Mouse (Mus musculus) gastrocnemius, postnatal 10 days (tissue): ENCODE results near the gene Ttll4. TPM values are rescaled to one million over a fixed set of nuclear protein-coding genes. Genes with fewer than 3 reads are reported as not detected.

Experiments
- DNase-seq: peaks from one replicate; pipeline ENCODE4 v3.0.0; 2021; ENCODE audit warnings: mixed read lengths
- long read RNA-seq, 2 experiments: library from polyadenylated mRNA; stranded (forward); transcript quantifications; one replicate each; pipeline ENCODE4 v2.0.0; 2021
- total RNA-seq, 2 experiments: library from RNA; stranded (reverse); gene quantifications; 2 replicates each; pipeline ENCODE4 v1.2.3; 2021

Ttll4 gene
- total RNA-seq = 10 to 100 TPM; 10.4 to 15.3 TPM
- long read RNA-seq, experiment 1, full-length matches to known transcripts = 5 of 9 reads
- long read RNA-seq, experiment 1, partial matches to known transcripts = 0 of 9 reads
- long read RNA-seq, experiment 1, other reads (novel, unspliced or antisense) = 4 of 9 reads
- long read RNA-seq, experiment 2, full-length matches to known transcripts = 2 of 6 reads
- long read RNA-seq, experiment 2, partial matches to known transcripts = 2 of 6 reads
- long read RNA-seq, experiment 2, other reads (novel, unspliced or antisense) = 2 of 6 reads

DNA sequence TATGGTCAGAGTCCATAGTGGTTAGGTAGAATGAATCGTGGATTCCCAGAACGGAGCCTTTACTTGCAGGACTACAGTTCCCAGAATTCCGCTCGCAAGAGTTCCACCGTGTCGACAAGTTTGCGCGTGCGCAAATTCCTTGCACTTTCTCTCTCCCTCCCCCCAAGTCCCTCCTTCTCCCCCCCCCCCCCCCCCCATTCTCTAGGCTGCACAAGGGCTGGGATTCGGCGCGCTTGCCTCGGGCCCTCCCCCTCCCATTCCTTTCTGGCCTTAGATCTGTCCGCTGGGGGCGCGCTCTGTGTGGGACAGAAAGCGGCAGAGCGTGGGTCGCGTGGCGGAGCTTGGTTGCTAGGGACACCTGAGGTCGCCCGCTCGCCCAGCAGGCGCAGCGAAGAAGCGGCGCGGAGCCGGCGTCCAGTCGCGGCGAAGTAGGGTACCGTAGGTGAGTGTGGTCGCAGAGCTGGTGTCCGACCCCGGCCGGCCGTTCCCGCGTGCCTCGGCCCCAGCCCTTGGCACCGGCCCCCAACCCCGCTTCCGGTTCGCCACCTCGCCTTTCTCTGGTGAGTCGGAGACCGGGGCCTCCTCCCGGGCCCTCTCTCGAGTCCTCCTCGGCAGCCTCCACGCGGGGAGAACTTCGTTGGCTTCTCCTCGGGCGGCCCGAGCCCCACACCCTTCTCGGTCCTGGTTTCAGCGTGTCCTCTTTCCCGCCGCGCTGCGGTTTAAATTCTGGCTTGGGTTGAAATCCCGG lies at the start of gene Ttll4:
Gene Ttll4 (plus strand): TSS at position 298 of the 748 bp plus-strand sequence.
- peak; percentile 90 for DNase-seq

DNA sequence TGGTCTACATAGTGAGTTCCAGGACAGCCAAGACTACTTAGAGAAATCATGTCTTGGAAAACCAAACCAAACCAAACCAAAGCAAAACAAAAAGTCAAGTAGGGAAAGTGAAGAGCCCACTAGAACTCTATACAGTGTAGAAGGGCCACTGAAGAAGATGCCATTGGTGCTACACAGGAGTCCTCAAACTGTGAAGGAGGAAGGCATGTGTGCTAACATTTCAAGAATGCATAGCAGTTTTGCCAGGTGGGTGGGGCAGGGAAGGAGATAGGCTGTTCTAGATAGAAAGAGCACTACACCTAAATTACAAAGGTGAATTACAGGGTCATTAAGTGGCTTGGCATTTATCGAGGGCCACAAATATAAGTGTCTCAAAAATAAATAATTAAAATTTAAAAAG lies 37.4 kb upstream of the Ttll4 start:
- no peak for DNase-seq

DNA sequence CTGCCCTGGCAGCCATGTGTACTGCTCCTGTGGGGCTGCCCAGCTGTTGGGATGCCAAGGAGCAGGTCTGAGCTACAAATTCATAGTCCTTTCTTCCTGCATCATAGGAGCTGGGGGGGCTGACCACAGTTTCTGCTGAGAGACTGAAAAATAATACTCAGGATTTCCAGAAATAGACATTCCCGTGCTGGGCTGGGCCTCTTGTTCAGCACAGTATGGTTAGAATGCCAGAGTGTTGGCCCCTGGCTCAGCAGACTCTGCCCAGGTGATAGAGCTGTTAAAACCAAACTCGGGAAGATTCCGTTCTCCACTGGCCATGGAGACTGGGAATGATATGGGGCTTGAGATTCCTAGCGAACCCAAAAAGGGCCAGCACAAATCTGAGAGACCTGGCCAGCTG lies 35.5 kb upstream of the Ttll4 start:
- no peak for DNase-seq

DNA sequence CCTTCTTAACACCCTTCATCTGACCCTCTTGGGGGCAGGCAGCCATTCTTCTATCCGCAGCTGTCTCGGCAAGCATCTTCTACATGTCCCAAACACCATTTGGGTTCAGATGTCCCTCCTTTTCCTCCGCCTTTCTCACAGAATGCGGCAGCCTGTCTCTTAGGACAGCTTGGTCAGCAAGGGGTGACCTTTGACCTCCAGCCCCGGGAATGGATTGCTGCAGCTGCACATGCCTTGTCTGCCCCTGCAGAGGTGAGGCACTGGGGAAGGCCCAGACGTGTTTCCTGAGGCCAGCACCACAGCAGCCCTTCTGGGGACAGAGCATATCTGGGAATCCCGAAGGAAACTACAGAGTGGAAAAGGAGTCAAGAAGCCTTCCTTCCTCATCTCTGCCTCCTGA lies 33.5 kb upstream of the Ttll4 start:
- no peak for DNase-seq

DNA sequence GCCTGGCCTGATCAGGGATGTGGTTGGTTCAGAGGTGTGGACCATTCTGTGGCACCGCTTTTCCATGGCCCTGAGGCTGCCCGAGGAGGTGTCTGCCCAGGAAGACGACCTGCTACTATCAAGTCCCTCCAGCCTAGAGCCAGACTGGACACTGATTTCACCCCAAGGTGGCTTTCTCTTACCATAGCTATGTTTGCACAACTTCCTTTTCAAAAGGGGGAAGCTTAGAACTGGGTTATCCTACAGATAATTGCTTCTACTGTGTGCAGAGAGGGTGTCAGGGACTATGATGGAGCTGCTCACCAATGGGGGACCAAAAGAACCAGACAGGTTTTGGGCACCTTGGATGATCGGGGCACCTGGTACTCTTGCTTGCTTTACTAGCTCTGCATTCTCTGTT lies 28.8 kb upstream of the Ttll4 start:
- no peak for DNase-seq

DNA sequence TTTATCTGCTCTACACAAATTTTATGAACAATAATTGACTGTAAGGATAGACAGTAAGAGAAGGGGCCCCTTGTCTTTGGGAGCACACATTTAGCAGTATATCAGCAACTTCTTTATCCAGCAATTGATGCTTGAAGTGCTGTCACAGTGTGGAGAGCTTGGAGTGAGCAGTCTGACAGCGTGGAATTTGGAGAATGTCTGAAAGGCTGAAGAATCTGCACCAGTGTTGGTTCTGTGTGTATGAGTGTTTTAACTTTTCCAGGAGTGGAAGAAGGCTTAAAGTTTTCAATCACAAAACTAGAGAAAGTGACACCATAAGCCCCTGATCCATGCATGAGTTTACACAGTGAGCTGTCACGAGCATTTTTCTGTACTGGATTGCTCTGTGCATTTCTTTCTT lies 18.0 kb upstream of the Ttll4 start:
- DNase-seq = no peak

DNA sequence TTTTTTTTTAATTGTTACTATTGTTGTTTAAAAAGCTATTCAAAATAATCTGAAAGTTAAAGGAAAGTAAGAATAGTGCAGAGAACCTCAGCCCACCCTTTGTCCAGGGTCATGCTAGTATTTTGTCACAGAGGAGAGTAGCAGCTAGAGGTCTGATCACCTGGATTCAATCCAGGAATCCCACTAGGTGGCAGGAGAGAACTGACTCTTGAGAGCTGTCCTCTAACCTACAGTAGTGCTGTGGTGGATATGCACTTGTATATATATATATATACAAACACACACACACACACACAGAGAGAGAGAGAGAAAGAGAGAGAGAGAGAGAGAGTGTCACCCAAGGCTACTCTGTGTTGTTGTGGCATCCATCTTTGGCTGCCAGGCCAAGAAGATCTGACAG lies 17.6 kb upstream of the Ttll4 start:
- no peak for DNase-seq

DNA sequence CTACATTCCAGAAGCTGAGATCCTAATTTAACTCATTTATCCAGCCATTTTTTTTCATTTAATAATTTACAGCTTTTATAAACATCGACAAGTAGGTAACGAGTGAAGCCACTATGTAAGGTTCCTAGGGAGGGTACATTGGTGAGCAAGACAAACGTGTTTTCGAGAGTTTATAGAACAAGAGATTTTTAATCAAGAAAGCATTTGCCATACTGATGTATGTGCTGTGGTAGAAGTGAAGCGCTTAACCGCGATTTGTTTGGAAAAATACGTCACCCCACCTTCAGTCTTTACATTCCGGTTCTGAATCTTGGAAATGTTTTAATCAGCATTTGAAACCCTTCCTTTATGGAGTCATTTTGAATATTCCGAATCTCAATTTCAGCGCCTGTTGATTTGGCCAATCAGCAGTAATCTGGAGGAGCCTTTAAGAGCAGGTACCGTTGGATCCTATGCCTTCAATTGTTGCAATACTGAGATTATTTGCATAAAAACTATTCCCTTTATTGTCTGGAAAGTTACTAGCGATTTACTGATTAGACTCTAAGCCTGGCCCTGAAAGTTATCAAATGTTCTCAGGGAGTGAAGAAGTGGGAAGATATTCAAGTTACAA lies 814 bp downstream of the Ttll4 start:
- DNase-seq = no peak

DNA sequence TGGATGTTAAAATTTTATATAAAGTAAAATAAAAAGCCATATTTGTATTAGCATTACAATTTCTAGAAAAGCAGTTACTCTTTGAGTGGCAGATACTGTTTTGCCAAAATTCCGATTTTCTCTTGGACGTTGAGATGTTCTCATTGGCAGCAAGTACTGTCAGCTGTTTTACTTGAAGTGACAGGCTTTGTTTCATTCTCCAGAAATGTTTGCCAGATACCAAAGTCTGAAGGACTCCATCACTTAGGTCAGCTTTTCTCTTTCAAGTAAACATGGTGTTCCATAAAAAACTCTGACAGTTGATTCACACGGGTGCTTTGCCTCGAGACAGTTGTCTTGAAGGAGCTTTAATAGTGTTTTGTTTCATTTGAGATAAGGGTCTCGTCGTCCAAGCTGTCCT lies 3.6 kb downstream of the Ttll4 start:
- no peak for DNase-seq

DNA sequence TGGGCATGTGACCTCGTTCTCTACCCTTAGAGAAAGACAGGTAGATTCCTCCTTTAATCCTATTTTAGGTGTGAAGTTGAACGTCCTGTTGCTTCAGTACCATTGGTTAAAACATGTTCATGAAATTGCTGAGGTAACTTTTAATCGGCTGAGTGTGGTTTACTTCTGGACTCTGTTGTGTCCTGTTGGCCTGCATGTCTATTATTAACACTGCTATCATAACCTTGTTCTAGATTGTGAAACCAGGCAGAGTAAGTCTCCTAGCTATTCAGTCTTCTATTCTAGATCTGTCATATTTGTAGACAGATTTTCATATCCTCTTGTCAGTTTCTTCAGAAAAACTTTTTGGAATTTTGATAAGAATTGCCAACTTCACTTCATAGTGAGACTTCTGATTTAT lies 6.8 kb downstream of the Ttll4 start:
- no peak for DNase-seq

DNA sequence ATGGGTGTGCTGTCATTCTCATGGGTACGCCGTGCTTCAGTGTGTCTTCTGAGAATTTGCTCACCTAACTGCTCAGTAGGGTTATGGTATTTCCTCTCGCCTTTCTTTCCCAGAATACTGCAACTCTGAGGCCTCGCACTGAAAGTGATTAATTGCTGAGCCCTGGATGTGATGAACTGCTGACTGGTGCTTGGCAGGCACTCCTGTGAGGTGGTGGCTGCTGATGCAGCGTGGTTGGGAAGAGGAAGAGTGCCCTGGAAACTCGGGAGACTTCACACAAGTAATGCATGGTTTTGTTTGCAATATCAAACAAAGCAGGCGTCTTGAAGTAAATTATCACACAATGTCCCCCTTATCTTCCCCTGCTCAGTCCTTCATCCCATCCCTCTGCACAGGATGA lies 11.2 kb downstream of the Ttll4 start:
- DNase-seq = no peak

DNA sequence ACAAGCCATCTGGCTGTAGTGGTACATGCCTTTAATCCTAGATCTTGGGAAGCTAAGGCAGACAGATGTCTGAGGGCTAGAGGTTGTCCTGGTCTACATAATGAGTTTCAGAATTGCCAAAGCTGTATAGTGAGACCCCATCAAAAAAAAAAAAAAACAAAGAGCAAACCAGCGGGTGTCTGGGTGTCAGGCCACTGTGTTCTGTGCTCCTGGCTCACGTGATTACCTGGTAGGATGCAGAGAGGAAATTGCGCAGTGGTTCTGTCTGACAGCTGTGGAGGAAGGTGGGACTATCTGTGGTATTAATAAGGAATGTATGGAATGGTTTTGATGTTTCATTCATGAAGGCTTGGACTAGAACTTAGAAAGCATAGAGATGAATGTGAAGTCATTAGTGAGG lies 15.3 kb downstream of the Ttll4 start:
- no peak for DNase-seq

DNA sequence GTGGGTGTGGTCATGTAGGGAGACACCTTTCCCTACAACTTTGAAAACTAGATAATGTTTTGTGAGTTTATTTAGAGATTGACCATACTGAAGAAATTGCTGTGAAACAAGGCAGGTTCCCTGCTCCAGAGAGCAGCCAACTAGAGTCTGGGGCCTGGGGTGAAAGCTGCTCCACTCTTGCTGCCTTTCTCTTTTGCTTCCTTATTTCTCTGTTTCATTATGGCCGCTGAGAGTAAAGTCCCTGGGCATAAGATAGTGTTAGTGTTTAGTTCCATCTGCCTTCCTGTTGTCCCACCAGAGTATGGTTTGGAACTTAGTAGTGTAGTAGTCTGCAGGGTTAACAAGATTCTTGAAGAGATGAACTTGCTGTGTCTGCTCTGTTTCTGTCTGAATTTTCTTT lies 16.3 kb downstream of the Ttll4 start:
- no peak for DNase-seq

DNA sequence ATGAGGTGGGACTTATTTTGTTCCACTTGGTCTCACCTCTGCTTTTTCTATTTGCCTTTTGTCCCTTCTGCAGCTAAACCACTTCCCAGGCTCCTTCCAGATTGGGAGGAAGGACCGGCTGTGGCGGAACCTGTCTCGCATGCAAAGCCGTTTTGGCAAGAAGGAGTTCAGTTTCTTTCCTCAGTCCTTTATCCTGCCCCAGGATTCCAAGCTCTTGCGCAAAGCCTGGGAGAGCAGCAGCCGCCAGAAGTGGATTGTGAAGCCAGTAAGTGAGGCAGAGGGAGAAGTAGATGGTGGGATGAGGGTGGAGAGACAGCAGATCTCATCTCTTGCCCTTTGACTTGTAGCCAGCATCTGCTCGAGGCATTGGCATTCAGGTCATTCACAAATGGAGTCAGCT lies 25.6 kb downstream of the Ttll4 start:
- no peak for DNase-seq

DNA sequence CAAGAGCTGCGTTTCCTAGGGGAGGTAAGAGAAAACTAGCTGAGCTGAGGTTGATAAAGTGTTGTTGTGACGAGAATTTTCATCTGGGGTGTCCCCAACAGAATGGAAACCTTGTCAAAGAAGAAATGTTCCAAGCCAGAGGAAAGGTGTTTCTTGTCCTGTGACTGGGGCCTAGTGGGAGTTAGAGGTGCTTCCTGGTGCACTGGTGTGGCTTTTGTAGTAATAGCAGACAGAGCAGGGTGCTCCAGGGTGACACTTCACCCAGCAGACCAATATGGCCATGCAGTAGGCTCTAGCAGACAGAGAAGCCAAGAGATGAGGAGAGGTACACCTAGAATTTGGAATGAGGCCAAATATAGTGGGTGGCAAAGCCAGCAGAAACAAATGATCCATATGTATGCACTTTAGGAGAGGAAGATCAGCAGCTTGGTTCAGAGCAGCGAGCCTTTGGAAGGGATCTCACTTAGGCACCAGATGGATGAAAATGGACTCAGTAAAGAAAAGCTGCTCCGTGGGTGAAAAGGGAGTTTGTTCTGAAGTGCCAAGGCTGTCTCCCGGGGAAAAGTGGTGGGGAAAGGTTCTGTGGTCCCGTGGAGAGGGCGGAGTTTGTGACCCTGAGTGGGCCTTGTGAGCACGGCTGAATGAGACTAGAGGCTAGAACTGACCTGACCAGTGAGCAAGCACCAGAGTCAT lies 32.5 kb downstream of the Ttll4 start:
- DNase-seq = no peak

DNA sequence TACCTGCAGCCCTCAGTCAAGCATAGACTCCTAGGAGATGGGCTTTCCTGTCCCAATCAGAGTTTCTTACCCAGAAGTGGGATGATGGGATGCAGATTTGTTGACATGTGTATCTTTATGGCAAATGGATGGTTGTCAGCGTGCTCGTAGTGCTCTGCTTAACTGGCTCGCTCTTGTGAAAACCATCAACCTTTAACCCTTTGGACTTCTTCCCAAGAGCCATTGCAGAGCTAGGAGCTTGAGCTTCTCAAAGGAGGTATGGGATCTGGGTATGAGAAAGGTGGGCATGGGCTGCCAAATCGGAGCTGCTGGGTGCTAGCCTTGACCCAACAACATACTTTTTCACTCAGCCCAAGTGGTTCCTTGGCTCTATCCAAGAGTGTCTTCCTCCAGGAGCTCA lies 34.3 kb downstream of the Ttll4 start:
- no peak for DNase-seq

DNA sequence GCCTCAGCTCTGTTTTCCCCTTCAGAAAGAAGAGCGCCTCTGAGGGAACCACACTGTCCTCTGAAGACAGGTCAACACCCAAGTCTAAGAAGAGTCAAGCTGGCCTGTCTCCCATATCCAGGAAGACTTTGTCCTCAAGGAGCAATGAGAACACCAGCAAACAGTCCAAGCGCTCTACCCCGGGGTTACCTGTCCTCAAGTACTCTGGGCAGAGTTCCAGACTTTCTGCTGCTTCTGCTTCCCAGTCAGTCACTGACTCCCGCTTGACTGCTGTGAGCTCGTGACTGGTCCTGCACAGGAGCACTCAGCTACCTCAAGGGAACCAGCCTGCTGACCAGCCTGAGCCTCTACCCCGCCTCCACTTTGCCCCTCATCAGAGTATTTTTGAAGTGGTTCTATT lies 35.9 kb downstream of the Ttll4 start:
- DNase-seq = no peak

DNA sequence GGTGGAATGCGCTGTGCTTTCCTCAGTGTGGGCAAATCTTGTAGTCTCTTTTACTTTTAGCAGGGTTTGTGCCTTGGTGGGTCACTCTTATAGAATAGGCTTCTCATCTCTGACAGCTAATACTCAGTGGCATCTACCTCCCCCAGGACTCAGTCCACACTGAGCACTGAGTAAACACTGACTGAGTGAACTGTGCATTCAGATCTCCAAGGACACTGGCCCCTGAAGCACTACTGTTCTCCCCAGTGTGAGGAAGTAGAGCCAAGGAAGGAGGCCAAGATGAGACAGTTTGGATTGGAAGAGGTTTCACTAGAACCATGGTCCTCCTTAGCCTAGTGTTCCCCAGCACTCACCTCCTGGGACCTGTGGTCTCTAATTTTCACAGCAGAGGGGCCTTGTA lies 36.8 kb downstream of the Ttll4 start:
- no peak for DNase-seq

DNA sequence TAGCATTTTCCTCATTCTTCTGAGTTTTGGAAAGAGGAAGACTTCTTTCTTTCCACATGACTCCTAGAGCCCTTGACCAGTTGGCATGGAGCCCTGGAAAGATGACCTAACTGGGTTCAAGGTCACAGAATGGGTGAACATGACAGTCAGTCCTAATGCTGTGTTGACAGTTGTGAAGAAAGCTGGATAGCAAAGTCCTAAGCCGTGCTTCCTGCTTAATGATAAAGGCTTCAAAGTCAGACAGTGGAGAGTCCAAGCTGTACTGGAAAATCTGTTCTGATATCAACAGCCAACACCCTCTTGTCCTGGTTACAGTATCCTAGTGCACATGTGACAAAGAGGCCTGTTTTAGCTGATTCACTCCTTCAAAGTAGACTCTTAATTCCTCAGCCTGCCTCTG lies 37.2 kb downstream of the Ttll4 start:
- no peak for DNase-seq

DNA sequence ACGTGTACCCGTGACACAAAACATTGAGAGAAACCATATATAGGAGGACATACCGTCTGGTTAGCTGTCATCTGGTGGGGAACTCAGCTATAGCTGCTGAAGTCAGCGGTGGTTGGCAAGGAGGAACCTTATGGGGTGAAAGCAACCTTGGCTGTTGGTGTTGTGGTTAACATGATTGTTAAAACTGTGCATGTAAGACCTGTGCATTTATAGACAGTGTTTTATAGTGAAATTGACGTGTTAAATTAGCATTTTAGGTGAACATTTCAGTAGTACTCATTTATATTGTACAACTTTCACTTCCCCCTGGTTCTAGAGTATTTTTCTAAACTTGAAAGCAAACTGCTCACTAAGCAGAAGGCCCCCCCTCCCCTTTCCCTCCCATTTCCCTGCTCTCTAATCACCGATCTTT lies 40.6 kb downstream of the Ttll4 start:
- no peak for DNase-seq

DNA sequence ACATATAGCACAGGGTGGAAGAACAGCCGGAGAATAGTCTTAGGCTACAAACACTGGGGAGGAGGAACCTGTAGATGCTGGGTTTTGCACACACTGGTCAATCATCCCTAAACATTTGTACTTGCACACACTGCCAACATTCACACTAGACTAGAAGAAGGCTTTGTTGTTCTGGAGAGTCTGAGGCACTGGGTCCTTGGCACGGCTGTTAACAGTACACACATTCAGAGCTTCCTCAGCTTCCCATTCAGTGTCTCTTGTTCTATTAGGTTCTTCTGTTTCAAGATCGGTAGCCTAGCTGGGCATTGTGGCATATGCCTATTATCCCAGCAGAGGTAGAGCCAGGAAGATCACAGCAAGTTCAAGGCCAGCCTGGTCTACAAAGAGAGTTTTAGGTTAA lies 42.6 kb downstream of the Ttll4 start:
- DNase-seq = no peak

DNA sequence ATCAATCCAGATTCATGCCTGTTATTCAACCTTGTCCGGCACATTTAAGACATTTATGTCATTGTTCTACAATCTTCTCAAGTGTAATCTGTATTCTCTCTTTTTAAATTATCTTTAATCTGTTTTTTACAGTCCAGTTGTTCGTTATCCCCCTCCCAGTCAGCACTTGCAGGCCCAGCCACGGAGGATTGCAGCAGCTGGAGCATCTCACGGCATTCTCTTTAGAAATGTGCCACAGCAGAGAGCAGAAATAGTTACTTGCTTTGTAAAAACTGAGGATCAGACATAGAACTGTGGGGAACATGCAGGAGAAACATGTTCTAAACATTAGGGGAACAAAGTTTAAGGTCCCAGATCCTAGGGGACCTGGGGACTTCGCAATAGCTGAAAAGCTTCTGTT lies 43.5 kb downstream of the Ttll4 start:
- no peak for DNase-seq

DNA sequence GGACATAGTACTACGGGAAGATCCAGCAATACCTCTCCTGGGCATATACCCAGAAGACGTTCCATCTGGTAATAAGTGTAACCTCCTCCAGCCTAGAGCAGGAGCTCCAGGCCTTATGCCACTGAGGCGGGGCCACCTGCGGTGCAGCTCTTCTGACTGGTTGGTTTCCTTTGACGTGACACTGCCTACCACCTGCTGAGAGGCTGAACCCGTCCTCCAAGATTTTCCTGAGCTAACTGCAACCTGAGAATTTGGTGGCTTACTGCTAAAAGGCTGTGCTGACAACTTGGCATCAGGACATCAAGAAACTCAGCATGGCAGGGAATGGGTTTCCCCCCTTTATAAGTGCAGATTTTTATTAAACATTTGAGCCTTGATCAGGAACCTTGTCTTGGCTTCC lies 48.0 kb downstream of the Ttll4 start:
- DNase-seq = no peak
